Mouse (Mus musculus) heart, embryonic 14.5 days (tissue): ENCODE results near the gene Lsm4. TPM values are rescaled to one million over a fixed set of nuclear protein-coding genes. Genes with fewer than 3 reads are reported as not detected.
A peak's percentile ranks its signal among the peaks of the same experiment; 100 is the strongest.

Experiments used
- ATAC-seq: fragments of 200-750 bp; cut with Nextera tagmentation; 2 replicates; pipeline ENCODE4 v1.8.0; 2017; ENCODE audit warnings: low read depth, moderate TSS enrichment; ENCODE audit not compliant: insufficient number of reproducible peaks, insufficient read depth, low FRiP score
- H3K27ac ChIP-seq, 2 experiments: fragments of 200-500 bp in 1 of 2; fragments of 300-500 bp in 1 of 2; sonication (generic) in 1 of 2; replicated peaks in 1 of 2; 2 replicates each; pipeline ENCODE4 v1.5.1; 2012 to 2014; ENCODE audit warnings: low read depth in 2 of 2, low read length in 2 of 2, control low read depth in 1 of 2, mild to moderate bottlenecking in 1 of 2, mixed read lengths in 1 of 2; ENCODE audit not compliant: control insufficient read depth in 1 of 2, insufficient read depth in 1 of 2
- H3K27me3 ChIP-seq: fragments of 300-500 bp; sonication (generic); 2 replicates; pipeline ENCODE4 v1.6.1; 2014; ENCODE audit warnings: mild to moderate bottlenecking, low read length, control low read depth; ENCODE audit not compliant: control insufficient read depth, insufficient read depth
- H3K36me3 ChIP-seq: fragments of 300-500 bp; sonication (generic); 2 replicates; pipeline ENCODE4 v1.6.1; 2014; ENCODE audit warnings: mild to moderate bottlenecking, control low read depth, low read length, mixed read lengths; ENCODE audit not compliant: control insufficient read depth, insufficient read depth
- H3K4me1 ChIP-seq, 2 experiments: fragments of 200-500 bp in 1 of 2; fragments of 300-500 bp in 1 of 2; sonication (generic) in 1 of 2; 2 replicates each; pipeline ENCODE4 v1.6.1; 2012 to 2014; ENCODE audit warnings: low read length in 2 of 2, control low read depth in 1 of 2, mixed read lengths in 1 of 2; ENCODE audit not compliant: control insufficient read depth in 2 of 2, insufficient read depth in 2 of 2
- H3K4me2 ChIP-seq: fragments of 300-500 bp; sonication (generic); 2 replicates; pipeline ENCODE4 v1.6.1; 2014; ENCODE audit warnings: mild to moderate bottlenecking, low read length
- H3K4me3 ChIP-seq, 2 experiments: fragments of 200-500 bp in 1 of 2; fragments of 300-500 bp in 1 of 2; sonication (generic) in 1 of 2; 2 replicates each; pipeline ENCODE4 v1.5.1; 2012 to 2014; ENCODE audit warnings: low read length in 2 of 2, mild to moderate bottlenecking in 2 of 2, control low read depth in 1 of 2, low read depth in 1 of 2, moderate library complexity in 1 of 2; ENCODE audit not compliant: control insufficient read depth in 1 of 2, insufficient read depth in 1 of 2
- H3K9ac ChIP-seq: fragments of 300-500 bp; sonication (generic); 2 replicates; pipeline ENCODE4 v1.6.1; 2014; ENCODE audit warnings: mild to moderate bottlenecking, low read length
- H3K9me3 ChIP-seq: fragments of 300-500 bp; sonication (generic); 2 replicates; pipeline ENCODE4 v1.6.1; 2016; ENCODE audit warnings: low read length, control low read depth; ENCODE audit not compliant: control insufficient read depth
- WGBS: fragments of 180-500 bp; shearing (Covaris S2); extraction: QIAGEN DNeasy Blood & Tissue Kit; methylation state at CpG from one replicate; pipeline ENCODE4 v1.1.7; 2014; 5-methylcytosine and 5-hydroxymethylcytosine counted together
- polyA plus RNA-seq: library from polyadenylated mRNA; unstranded; fragments of >200 nt; fragmentation: Nextera tagmentation; extraction: Ambion mirVana; gene quantifications from 2 replicates; pipeline ENCODE4 v1.2.1, GENCODE M21; 2014

Gene Lsm4
- polyA plus RNA-seq, 1 experiment from 2014 or later: 334 TPM

GRCm38 (mm10) chr8:70671615-70672324 lies 1.3 kb upstream of the Lsm4 start:
- Histone ChIP-seq H3K27me3 (no peaks in the 10 kb centered on the region), H3K4me1 (peaks cover 9 to 18% of the 10 kb centered on the region in 2 experiments), H3K9me3 (no peaks in the 10 kb centered on the region), H3K4me2 (no peak overlapping the region), H3K4me3 (no peak overlapping the region), H3K36me3 (0 out of 2 replicates have a peak, but pooled peaks cover 7% of the 10 kb centered on the region), H3K27ac (peak overlapping the region in 1 of 2 experiments; percentile 27; a peak in 1 of 4 replicates), H3K9ac (no peak overlapping the region; the same call in 1 of the 2 replicates)
- WGBS: 58% methylated on average over 10 of the region's 10 CpGs
- ATAC-seq: no peak

- Histone ChIP-seq H3K36me3 (0 out of 2 replicates have a peak, but pooled peaks cover 7% of the 10 kb centered on the region), H3K4me2 (peak overlapping the region; percentile 57), H3K27ac (peak overlapping the region; percentile 10 to 49; a peak in 3 of 4 replicates), H3K27me3 (no peaks in the 10 kb centered on the region), H3K4me3 (peak overlapping the region; percentile 27 to 73), H3K9ac (peak overlapping the region; percentile 66), H3K4me1 (peaks cover 9 to 18% of the 10 kb centered on the region in 2 experiments), H3K9me3 (no peaks in the 10 kb centered on the region)
- ATAC-seq: peak; percentile 2; the same call in 1 of the 2 replicates
- 36% methylated on average over 19 of the region's 19 CpGs for WGBS
These were observed 546 bp upstream of the Lsm4 start for GRCm38 (mm10) chr8:70672325-70673078.

GRCm38 (mm10) chr8:70674109-70674508 lies 1.1 kb downstream of the Lsm4 start:
- Histone ChIP-seq H3K9ac (peak overlapping the region; percentile 78), H3K36me3 (peaks cover 22% of the 10 kb centered on the region), H3K9me3 (no peaks in the 10 kb centered on the region), H3K4me3 (peak overlapping the region; percentile 73 to 79; a peak in 3 of 4 replicates), H3K4me2 (peak overlapping the region; percentile 76), H3K4me1 (peaks cover 9 to 18% of the 10 kb centered on the region in 2 experiments), H3K27ac (peak overlapping the region; percentile 96 to 97), H3K27me3 (no peaks in the 10 kb centered on the region)
- 86% methylated on average over 3 of the region's 3 CpGs for whole genome bisulfite sequencing
- no peak for ATAC-seq

- H3K4me3 ChIP-seq: no peak overlapping the region
- peaks cover 9 to 21% of the 10 kb centered on the region in 2 experiments for H3K4me1 ChIP-seq
- no peak overlapping the region for H3K4me2 ChIP-seq
- H3K9me3 ChIP-seq: no peaks in the 10 kb centered on the region
- H3K27me3 ChIP-seq: no peaks in the 10 kb centered on the region
- peaks cover 28% of the 10 kb centered on the region for H3K36me3 ChIP-seq
- ATAC-seq: no peak
- peak overlapping the region in 1 of 2 experiments; percentile 96; a peak in 1 of 4 replicates for H3K27ac ChIP-seq
- WGBS: 86% methylated on average over 4 of the region's 4 CpGs
- no peak overlapping the region for H3K9ac ChIP-seq
These were observed 1.7 kb downstream of the Lsm4 start for GRCm38 (mm10) chr8:70674716-70675115.

GRCm38 (mm10) chr8:70675336-70675735 lies 2.3 kb downstream of the Lsm4 start:
- whole genome bisulfite sequencing: 73% methylated on average over 1 of the region's 1 CpGs
- H3K4me3 ChIP-seq: no peak overlapping the region
- H3K4me1 ChIP-seq: peaks cover 9 to 23% of the 10 kb centered on the region in 2 experiments
- H3K4me2 ChIP-seq: no peak overlapping the region
- H3K27ac ChIP-seq: no peak overlapping the region
- ATAC-seq: no peak
- no peak overlapping the region for H3K9ac ChIP-seq
- H3K27me3 ChIP-seq: no peaks in the 10 kb centered on the region
- H3K9me3 ChIP-seq: no peaks in the 10 kb centered on the region
- H3K36me3 ChIP-seq: peaks cover 31% of the 10 kb centered on the region

GRCm38 (mm10) chr8:70677451-70678080 lies 4.5 kb downstream of the Lsm4 start:
- no peaks in the 10 kb centered on the region for H3K27me3 ChIP-seq
- no peak for ATAC-seq
- H3K9ac ChIP-seq: no peak overlapping the region
- WGBS: 87% methylated on average over 15 of the region's 15 CpGs
- peaks cover 11 to 29% of the 10 kb centered on the region in 2 experiments for H3K4me1 ChIP-seq
- H3K36me3 ChIP-seq: peaks cover 32% of the 10 kb centered on the region
- no peaks in the 10 kb centered on the region for H3K9me3 ChIP-seq
- no peak overlapping the region for H3K4me2 ChIP-seq
- no peak overlapping the region for H3K27ac ChIP-seq
- H3K4me3 ChIP-seq: no peak overlapping the region

GRCm38 (mm10) chr8:70678679-70679078 lies 5.6 kb downstream of the Lsm4 start:
- Histone ChIP-seq H3K27me3 (no peaks in the 10 kb centered on the region), H3K4me3 (no peak overlapping the region), H3K27ac (no peak overlapping the region), H3K9ac (no peak overlapping the region), H3K4me1 (peaks cover 12 to 29% of the 10 kb centered on the region in 2 experiments), H3K4me2 (no peak overlapping the region), H3K36me3 (peaks cover 32% of the 10 kb centered on the region), H3K9me3 (no peaks in the 10 kb centered on the region)
- no peak for ATAC-seq
